Mouse (Mus musculus) neutrophil, adult 65 days (primary cell): ENCODE data around the gene Rapgef2. TPM values are rescaled to one million over a fixed set of nuclear protein-coding genes. Genes with fewer than 3 reads are reported as not detected.

ENCODE experiments used
- total RNA-seq: library from RNA; stranded (reverse); gene quantifications from 2 replicates; pipeline ENCODE4 v1.2.4, GENCODE M21; 2023

The Rapgef2 gene
- 30.8 and 38.4 TPM in 2 replicates for total RNA-seq

GRCm38 (mm10) chr3:79286376-79287107 is at the start of gene Rapgef2:
Gene Rapgef2 (minus strand): TSS chr3:79286517.

Other genes with a start within 250 kb of the Rapgef2 start
- not detected in 2 replicates for gene Gm17359, start 50.1 kb upstream of the Rapgef2 start, total RNA-seq